Mouse (Mus musculus) limb, embryonic 14.5 days (tissue): Measurements from ENCODE around the gene Anks1b. TPM values are rescaled to one million over a fixed set of nuclear protein-coding genes. Genes with fewer than 3 reads are reported as not detected.

Experiments
- ATAC-seq: fragments of 200-750 bp; cut with Nextera tagmentation; 2 replicates; pipeline ENCODE4 v1.8.0; 2017; ENCODE audit warnings: low read depth, moderate number of reproducible peaks, moderate TSS enrichment; ENCODE audit not compliant: low FRiP score
- DNase-seq: peaks from one replicate; pipeline ENCODE4 v3.0.0-alpha.2; 2015; ENCODE audit warnings: low spot score
- H3K27ac ChIP-seq: fragments of 300-500 bp; sonication (generic); replicated peaks from 2 replicates; pipeline ENCODE4 v1.5.1; 2014; ENCODE audit warnings: low read depth, mild to moderate bottlenecking, low read length, moderate library complexity, mixed read lengths
- H3K27me3 ChIP-seq: fragments of 300-500 bp; sonication (generic); 2 replicates; pipeline ENCODE4 v1.6.1; 2014; ENCODE audit warnings: low read length, mixed read lengths; ENCODE audit not compliant: control insufficient read depth, insufficient read depth
- H3K36me3 ChIP-seq: fragments of 300-500 bp; sonication (generic); 2 replicates; pipeline ENCODE4 v1.6.1; 2014; ENCODE audit warnings: mild to moderate bottlenecking, low read length, moderate library complexity, mixed read lengths; ENCODE audit not compliant: control insufficient read depth, insufficient read depth
- H3K4me1 ChIP-seq: fragments of 300-500 bp; sonication (generic); 2 replicates; pipeline ENCODE4 v1.6.1; 2014; ENCODE audit warnings: antibody characterized with exemption, low read length, mixed read lengths; ENCODE audit not compliant: control insufficient read depth, insufficient read depth
- H3K4me2 ChIP-seq: fragments of 300-500 bp; sonication (generic); replicated peaks from 2 replicates; pipeline ENCODE4 v1.6.1; 2014; ENCODE audit warnings: low read depth, mild to moderate bottlenecking, low read length, moderate library complexity; ENCODE audit not compliant: severe bottlenecking
- H3K4me3 ChIP-seq: fragments of 300-500 bp; sonication (generic); replicated peaks from 2 replicates; pipeline ENCODE4 v1.5.1; 2014; ENCODE audit warnings: low read length
- H3K9ac ChIP-seq: fragments of 300-500 bp; sonication (generic); 2 replicates; pipeline ENCODE4 v1.6.1; 2014; ENCODE audit warnings: mild to moderate bottlenecking, low read depth, low read length, moderate library complexity; ENCODE audit not compliant: severe bottlenecking
- H3K9me3 ChIP-seq: fragments of 300-500 bp; sonication (generic); 2 replicates; pipeline ENCODE4 v1.6.1; 2016; ENCODE audit warnings: low read length; ENCODE audit not compliant: control insufficient read depth
- POLR2A ChIP-seq: fragments of 200-500 bp; IDR thresholded peaks from 2 replicates; pipeline ENCODE4 v1.8.0; 2012; ENCODE audit warnings: inconsistent platforms, mild to moderate bottlenecking, moderate library complexity, borderline replicate concordance; ENCODE audit not compliant: insufficient read depth, insufficient read length; ENCODE audit errors: extremely low read depth
- WGBS: fragments of 180-500 bp; shearing (Covaris S2); extraction: QIAGEN DNeasy Blood & Tissue Kit; methylation state at CpG from one replicate; pipeline ENCODE4 v1.1.7; 2014; 5-methylcytosine and 5-hydroxymethylcytosine counted together
- polyA plus RNA-seq, 2 experiments: library from polyadenylated mRNA; depleted of rRNA in 1 of 2; stranded (reverse) in 1 of 2; unstranded in 1 of 2; fragments of >200 nt; fragmentation: Nextera tagmentation in 1 of 2; extraction: Ambion mirVana in 1 of 2; gene quantifications; 2 replicates each; pipeline versions ENCODE4 v1.2.1 to v1.2.3; 2012 to 2014

The Anks1b gene
- polyA plus RNA-seq, 2 experiments = 2.6 to 4.3 TPM

DNA sequence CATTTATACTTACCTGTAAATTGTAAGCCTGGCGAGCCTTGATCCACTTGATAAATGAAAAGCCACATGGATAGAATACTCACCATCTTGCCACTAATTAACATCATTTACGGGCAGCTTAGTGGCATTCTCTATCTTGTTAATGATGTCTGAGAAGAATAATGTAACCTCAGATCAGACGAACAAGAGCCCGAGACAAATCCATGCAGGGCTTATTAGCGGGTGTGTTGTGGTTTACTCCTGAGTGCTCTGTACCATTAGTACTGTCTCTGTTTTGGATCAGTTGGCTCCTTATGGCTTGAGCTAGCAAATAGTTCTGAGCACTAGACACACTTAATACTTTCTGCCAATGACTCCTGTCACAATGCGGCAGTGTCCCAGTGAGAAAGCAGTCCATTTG is 220.6 kb downstream of the Anks1b start:
- no peak for DNase-seq
- Histone ChIP-seq H3K4me2 (no peak overlapping the region), H3K9ac (no peak overlapping the region), H3K4me1 (no peaks in the 10 kb centered on the region), H3K27me3 (no peaks in the 10 kb centered on the region), H3K4me3 (no peak overlapping the region), H3K27ac (no peak overlapping the region), H3K9me3 (no peaks in the 10 kb centered on the region), H3K36me3 (no peaks in the 10 kb centered on the region)
- TF ChIP-seq POLR2A = no peak
- WGBS = 72% methylated on average over 6 of the region's 6 CpGs
- ATAC-seq = no peak

DNA sequence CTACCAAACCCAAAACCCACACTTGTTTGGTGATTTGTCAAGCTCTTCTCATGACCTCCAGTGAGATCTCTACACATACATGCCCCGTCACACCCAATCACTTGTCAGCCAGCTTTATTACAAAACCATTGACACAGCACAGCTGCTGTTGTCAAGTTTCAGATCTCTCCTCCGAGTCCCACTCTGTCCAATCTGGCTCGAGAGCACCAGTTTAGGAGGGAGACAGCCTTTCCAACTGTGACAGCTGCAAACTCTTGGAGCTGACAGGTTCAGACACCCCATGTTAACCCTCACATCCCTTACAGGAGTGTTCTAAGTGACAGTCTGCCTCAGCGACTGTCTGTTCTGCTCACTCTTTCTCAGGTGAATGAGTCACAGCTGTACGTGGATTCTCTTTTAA is 239.4 kb downstream of the Anks1b start:
- Histone ChIP-seq H3K9ac (no peak overlapping the region), H3K4me1 (no peaks in the 10 kb centered on the region), H3K27ac (no peak overlapping the region), H3K4me3 (no peak overlapping the region), H3K4me2 (no peak overlapping the region), H3K27me3 (no peaks in the 10 kb centered on the region), H3K36me3 (no peaks in the 10 kb centered on the region), H3K9me3 (no peaks in the 10 kb centered on the region)
- DNase-seq (peak; percentile 25), ATAC-seq (peak; percentile 79)
- WGBS = 55% methylated on average over 5 of the region's 5 CpGs
- no peak for TF ChIP-seq POLR2A

DNA sequence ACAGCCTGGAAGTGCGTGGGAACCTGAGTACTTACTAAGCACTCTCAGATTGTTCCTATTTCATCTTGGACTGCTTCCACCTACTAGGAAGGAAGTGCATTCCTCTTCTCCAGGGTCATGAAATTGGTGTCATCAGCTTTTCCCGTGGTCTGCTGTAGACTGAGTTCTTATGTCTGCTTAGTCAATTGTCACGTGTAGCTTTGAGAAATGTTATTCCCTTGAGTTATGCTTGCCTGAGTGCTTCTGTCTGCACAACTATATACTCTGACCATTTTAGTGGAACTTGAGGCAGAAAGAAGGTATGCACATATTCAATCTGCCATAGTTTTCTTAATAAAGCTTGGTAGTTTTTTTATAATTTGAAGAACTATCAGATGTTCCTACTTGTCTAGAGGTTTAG is 243.6 kb downstream of the Anks1b start:
- H3K9ac ChIP-seq = no peak overlapping the region
- DNase-seq (no peak), ATAC-seq (no peak)
- H3K36me3 ChIP-seq = no peaks in the 10 kb centered on the region
- H3K4me1 ChIP-seq = no peaks in the 10 kb centered on the region
- no peak overlapping the region for H3K27ac ChIP-seq
- no peaks in the 10 kb centered on the region for H3K9me3 ChIP-seq
- 77% methylated on average over 3 of the region's 3 CpGs for WGBS
- H3K4me2 ChIP-seq = no peak overlapping the region
- H3K4me3 ChIP-seq = no peak overlapping the region
- TF ChIP-seq POLR2A = no peak
- no peaks in the 10 kb centered on the region for H3K27me3 ChIP-seq

DNA sequence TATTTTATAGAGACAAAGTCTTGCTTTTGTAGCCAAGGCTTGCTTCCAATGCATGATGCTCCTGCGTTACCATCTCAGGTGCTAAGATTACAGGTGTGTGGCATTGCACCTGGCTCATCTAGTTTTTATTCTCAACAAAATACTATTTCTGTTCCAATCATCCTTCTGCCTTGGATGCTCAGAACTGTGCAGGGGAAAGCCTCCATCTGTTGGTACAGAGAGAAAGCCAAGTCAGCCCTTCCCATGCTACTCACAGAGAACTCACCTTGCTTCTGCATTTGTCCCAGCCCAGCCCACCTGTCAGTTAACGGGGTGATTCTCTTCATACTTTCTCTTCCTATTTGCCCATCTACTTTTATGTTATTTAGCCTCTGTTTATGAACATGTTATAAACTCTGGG is 244.5 kb downstream of the Anks1b start:
- Histone ChIP-seq H3K27me3 (no peaks in the 10 kb centered on the region), H3K4me2 (no peak overlapping the region), H3K27ac (no peak overlapping the region), H3K4me3 (no peak overlapping the region), H3K36me3 (no peaks in the 10 kb centered on the region), H3K9me3 (no peaks in the 10 kb centered on the region), H3K9ac (no peak overlapping the region), H3K4me1 (no peaks in the 10 kb centered on the region)
- no peak for ATAC-seq
- no peak for DNase-seq
- WGBS = 83% methylated on average over 2 of the region's 2 CpGs
- no peak for TF ChIP-seq POLR2A

DNA sequence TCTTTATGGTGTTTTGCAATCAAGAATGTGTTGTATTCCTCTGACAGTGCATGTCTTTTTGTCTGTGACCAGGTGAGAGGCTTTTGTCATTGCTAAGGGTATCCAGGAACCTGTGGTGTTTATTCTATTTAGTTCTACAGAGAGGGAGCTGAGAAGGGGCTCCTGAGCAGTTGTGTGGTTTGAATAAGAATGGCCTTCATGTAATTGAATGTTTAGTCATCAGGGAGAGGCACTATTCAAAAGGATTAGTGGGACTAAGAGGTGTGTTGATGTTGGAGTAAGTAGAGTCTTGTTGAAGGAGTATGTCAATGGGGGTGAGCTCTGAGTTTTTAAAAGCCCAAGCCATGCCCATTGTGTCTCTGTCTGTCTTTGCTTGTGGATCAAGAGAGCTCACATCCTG is 264.2 kb downstream of the Anks1b start:
- Histone ChIP-seq H3K4me3 (no peak overlapping the region), H3K4me1 (no peaks in the 10 kb centered on the region), H3K27me3 (no peaks in the 10 kb centered on the region), H3K4me2 (no peak overlapping the region), H3K9me3 (no peaks in the 10 kb centered on the region), H3K36me3 (no peaks in the 10 kb centered on the region), H3K27ac (no peak overlapping the region), H3K9ac (no peak overlapping the region)
- no peak for ATAC-seq
- DNase-seq = no peak
- TF ChIP-seq POLR2A = no peak

DNA sequence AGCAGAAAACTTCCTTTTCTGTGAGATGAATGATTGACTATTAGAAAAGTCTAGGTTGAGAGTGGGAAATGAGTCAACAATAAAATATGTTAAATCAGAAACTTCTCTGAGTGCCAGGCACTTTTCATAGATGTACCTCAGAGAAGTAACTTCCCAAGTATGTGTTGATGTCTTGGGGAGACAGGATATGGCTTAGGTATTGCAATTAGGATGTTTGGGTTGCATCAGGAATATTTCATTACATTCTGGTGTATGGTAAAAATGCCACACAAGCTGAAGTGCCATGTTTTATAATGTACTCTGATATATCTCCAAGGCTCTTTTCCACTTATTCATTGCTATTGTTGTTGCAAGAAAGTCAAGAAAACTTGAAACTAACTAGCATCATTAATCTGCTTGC is 267.6 kb downstream of the Anks1b start:
- no peak overlapping the region for H3K27ac ChIP-seq
- DNase-seq = no peak
- H3K9ac ChIP-seq = no peak overlapping the region
- H3K4me3 ChIP-seq = no peak overlapping the region
- no peak for ATAC-seq
- no peaks in the 10 kb centered on the region for H3K9me3 ChIP-seq
- no peaks in the 10 kb centered on the region for H3K36me3 ChIP-seq
- H3K4me2 ChIP-seq = no peak overlapping the region
- no peak for TF ChIP-seq POLR2A
- H3K4me1 ChIP-seq = no peaks in the 10 kb centered on the region
- H3K27me3 ChIP-seq = no peaks in the 10 kb centered on the region
